Mouse (Mus musculus) mature B cell (primary cell): ENCODE measurements around the gene Cib4.

Source experiments
- in situ Hi-C: fragments of 300-500 bp; cut with MboI; formaldehyde crosslinking; loops from 2 replicates; pipeline ENCODE4 v1.14.3; 2019

Gene Cib4

GRCm38 (mm10) chr5:30545698-30546097, at the start of gene Cib4:
Gene Cib4, minus strand, starts transcription at chr5:30545836.
- in situ Hi-C loops, result no loop called here

- in situ Hi-C loops, result no loop called here
These were observed 49.4 kb upstream of the Cib4 start for GRCm38 (mm10) chr5:30594953-30595560.

GRCm38 (mm10) chr5:30593811-30594504, 48.3 kb upstream of the Cib4 start:
- in situ Hi-C loops, result no loop called here

DNA sequence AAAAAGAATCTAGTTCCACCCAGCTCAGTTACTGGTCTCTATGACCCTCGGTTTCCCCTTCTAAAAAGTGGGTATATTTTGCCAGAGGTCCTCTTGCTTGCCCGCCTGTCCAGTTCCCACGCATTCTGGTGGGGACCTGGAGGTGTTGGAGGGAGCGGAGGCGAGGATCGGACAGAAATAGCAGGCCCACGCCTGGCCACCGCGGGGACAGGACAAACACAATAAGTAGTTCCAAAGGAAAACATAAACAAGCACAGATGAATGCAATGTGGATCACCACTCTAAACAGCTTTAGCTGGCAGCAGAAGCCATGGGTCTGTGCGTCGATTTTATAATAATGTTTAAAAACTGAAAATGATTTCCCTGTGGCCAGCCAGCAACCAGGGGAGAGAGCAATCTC, 47.7 kb upstream of the Cib4 start:
- in situ Hi-C loops, result no loop called here

GRCm38 (mm10) chr5:30592279-30592980, 46.8 kb upstream of the Cib4 start:
- in situ Hi-C loops, result no loop called here

DNA sequence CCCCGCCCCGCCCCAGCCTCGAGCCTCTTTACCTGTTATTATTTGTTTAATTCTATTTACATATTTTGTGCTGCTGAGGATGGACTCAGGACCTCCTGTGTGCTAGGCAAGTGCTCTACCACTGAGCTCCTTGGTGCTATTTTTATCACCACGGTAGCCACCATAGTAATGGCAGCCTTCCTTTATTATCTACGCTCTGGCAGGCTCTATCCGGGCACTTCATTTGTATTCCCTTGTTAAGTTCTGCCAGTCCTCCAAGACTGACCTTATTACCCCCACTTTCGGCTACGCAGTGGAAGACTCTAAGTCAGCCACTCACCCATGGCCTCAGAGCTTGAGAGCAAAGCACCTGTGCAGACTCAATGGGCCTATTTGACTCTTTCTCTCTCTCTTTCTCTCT, 46.1 kb upstream of the Cib4 start:
- in situ Hi-C loops, result no loop called here

GRCm38 (mm10) chr5:30591205-30591731, 45.6 kb upstream of the Cib4 start:
- in situ Hi-C loops, result no loop called here

DNA sequence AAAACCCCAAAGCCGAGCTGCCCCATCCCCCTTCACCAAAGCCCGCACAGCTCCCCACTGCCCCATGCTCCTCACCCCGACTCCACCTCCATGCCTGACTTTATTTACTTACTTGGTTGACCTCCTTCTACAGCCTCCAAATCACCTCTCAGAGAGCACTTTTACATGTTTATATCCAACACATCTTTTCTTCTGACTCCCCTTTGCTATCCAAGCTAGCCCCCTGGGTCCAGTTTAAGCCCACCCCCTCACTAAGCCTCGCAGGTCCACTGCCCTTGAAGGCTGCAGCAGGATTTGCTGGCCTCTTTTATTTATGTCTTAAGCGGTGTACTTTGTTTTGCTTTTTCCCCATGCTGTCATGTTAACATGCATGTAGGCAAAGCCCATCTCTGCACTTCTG, 44.6 kb upstream of the Cib4 start:
- in situ Hi-C loops, result no loop called here

GRCm38 (mm10) chr5:30589546-30589945, 43.9 kb upstream of the Cib4 start:
- in situ Hi-C loops, result no loop called here

GRCm38 (mm10) chr5:30589069-30589468, 43.4 kb upstream of the Cib4 start:
- in situ Hi-C loops, result no loop called here

DNA sequence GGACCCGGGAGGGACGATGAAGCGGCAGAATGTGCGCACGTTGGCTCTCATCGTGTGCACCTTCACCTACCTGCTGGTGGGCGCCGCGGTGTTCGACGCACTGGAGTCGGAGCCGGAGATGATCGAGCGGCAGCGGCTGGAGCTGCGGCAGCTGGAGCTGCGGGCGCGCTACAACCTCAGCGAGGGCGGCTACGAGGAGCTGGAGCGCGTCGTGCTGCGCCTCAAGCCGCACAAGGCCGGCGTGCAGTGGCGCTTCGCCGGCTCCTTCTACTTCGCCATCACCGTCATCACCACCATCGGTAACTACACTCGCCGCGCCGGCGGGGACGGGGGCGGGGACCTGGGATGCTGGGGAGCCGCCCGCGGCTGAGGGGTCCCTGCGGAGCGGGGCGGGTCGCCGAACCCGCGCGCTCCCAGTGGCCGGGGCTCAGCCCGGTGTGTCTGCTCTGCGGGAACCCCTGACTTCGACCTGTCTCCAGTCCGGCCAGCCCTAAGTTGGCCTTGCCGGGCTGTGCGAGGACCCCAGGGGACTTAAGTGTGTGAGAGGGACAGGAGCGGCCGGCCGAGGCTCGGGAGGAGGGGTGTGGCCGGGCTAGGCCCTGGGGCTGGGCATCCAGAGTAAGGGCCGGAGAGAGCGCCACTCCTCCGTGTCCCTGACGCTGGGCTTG, 42.8 kb upstream of the Cib4 start:
- in situ Hi-C loops, result no loop called here

DNA sequence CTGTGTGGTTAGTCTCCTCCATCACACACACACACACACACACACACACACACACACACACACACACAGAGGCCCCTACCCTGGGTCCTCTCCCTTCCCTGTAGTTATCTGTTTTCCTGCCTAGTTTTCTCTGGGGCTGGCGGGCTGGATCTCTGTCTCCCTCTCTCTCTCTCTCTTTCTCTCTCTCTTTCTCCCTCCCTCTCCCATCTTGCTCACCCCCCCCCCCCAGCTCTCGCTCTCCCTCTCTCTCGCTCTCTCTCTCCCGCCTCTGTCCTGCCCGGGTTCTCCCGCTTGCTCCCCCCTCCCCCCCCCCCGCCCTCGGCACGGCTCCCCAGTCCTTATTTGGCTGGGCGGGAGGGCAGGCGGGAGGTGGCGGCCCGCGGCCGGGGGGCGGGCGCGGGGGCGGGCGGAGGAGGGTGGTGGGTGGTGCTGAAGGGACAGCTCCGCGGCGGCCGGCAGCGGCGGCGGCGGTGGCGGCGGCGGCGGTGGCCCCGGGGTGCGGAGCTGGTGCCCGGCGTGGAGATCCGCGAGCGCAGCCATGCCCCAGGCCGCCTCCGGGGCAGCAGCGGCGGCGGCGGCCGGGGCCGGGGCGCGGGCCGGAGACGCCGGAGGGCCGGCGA, 42.2 kb upstream of the Cib4 start, which contains the start of gene Kcnk3:
Gene Kcnk3 (plus strand): TSS at position 490 of the 620 bp plus-strand sequence.
- in situ Hi-C loops, result no loop called here

DNA sequence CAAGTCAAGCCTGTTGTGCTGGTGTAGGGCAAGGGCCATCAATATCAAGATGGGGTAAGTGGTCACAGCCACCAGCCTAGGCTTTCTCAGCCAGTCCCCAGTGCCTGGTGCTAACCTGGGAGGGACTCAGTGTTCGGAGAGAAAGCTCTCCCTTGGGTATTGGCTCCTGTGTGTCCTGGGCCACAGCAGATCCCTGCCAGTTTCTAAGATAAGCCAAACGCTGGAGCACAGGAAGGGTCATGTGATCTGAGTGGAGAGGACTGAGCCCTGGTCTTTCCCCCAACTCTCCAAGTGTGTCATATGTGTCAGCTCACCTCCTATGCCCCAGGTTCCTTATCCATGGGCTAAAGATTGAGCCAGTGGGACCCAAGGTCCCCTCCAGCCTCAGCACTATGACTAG, 41.5 kb upstream of the Cib4 start:
- in situ Hi-C loops, result no loop called here

GRCm38 (mm10) chr5:30586616-30587015, 41.0 kb upstream of the Cib4 start:
- in situ Hi-C loops, result no loop called here

DNA sequence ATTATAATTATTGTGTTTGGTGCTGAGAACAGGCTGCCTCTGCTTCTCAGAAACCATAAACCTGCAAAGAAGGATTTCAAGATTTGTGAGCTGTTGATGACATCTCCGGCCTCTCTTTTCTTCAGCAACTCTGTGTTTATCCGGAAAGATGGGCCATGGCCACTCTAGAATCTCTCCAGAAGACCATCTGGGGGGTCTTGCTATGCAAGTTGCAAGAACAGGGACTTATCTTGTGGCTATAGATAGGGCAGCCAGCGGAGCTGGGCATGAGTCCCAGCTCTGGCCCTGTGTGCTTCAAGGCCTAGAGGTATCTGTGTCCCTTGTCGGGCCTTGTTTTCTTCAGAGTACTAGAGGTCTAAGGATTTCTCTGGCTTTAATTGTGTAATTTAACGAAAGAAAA, 36.4 kb upstream of the Cib4 start:
- in situ Hi-C loops, result no loop called here

DNA sequence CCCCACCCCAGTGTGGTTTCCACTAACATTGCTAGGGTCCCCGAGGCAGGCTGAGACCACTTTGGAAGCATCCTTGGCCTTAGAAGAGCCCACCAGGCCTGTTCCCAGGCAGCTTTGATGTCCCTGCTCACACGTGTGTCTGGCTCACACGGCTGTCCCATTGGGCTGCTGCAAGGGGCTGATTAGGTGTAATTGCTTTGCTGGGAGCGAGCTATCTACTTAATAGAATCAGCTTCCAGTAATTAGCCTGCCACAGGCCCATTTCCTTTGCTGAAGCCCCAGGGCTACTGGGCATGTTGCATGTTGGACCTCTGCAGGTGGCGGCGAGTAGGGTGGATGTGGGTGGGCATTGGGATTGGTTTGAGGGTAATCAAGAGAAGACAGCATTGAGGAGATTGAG, 35.1 kb upstream of the Cib4 start:
- in situ Hi-C loops, result no loop called here

- in situ Hi-C loops, result no loop called here
These were observed 32.9 kb upstream of the Cib4 start for GRCm38 (mm10) chr5:30578445-30579080.

DNA sequence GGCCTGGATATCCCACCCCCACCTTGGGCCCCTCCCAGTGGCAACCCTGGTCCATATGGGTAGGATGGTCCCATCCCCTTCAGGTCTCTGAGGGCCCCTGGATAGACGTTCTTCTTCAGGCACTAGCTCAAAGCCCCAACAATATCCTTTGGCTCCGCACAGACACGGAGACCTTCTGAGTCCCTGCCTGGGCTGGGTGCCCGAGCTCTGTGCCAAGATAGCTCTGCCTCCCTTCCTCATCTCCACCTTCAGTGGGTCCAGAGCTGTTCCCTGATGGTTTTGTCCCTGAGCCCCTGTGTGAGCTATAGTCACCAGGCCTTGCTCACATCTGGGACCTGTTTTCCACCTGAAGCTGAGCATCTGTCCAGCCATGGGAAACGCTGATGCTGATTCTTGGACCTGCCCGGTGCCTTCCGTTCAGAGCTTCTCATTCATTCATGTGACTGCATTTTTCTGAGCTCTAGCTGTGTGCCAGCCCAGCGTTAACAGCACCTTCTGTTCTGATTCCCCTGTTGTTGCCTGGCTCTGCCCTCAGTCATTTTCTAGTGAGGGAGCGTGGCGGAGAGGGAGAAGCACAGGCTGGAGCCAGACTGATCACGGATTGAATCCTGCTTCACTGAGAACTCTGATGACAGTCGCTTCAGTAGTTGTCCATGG, 32.1 kb upstream of the Cib4 start:
- in situ Hi-C loops, result no loop called here

- in situ Hi-C loops, result no loop called here
These were observed 31.6 kb upstream of the Cib4 start for GRCm38 (mm10) chr5:30577251-30577650.

GRCm38 (mm10) chr5:30576233-30576632, 30.6 kb upstream of the Cib4 start:
- in situ Hi-C loops, result no loop called here

GRCm38 (mm10) chr5:30574367-30574766, 28.7 kb upstream of the Cib4 start:
- in situ Hi-C loops, result no loop called here
